ENCODE assay signal across 8 mouse cellular contexts in genomic region chr17:78592409-78592808, GRCm38 (mm10).
DNase-seq lines count a peak whose midpoint lies in the region; TF ChIP-seq lines count a peak whose summit lies in the region.
"Had no signal": no experiment of that assay in that cellular context is flagged by ENCODE, and none has a peak within 500 bp of the region (broad histone marks: within the 10 kb centered on the region; RNA-seq: fewer than 3 reads in every experiment).

No protein-coding gene starts in this region.

- H3K27ac ChIP-seq in CH12.LX (ENCODE audit: insufficient read depth, low read depth) = no peak overlapping the region
- H3K27ac ChIP-seq: limb, embryonic 15.5 days had no signal

- dilution Hi-C loops in CH12.LX (cut with MboI; ENCODE audit: extremely low pct_ligation_motif_present, extremely low pct_unique_long_range_greater_than_20kb, low sequenced_read_pairs) = no loop called here

- no peak overlapping the region for H3K4me2 ChIP-seq in CH12.LX (ENCODE audit: insufficient read depth, low read depth, poor library complexity, severe bottlenecking)
- H3K4me2 ChIP-seq: limb, embryonic 15.5 days had no signal

- no peak for TF ChIP-seq EP300 in CH12.LX (IDR thresholded peaks at IDR 0.05; ENCODE audit: low read length)

- TF ChIP-seq CTCF in CH12.LX (conservative IDR thresholded peaks at IDR 0.05 in 1 of 2, IDR thresholded peaks at IDR 0.05 in 1 of 2; ENCODE audit: low read depth in 2 of 2, low read length in 2 of 2) = peak; percentile 42 to 65; a peak in 3 of 4 replicates

- DNase-seq in kidney, postnatal 4 days = peak; percentile 70 to 72
- no peak for DNase-seq in kidney, adult 11 months
- DNase-seq in CH12.LX (ENCODE audit: extremely low read depth) (peak; percentile 54), MEL-GATA-1-ER (ENCODE audit: extremely low read depth, low read depth) (peak; percentile 63)
- peak; percentile 51 for DNase-seq in embryo, embryonic 9.5 days (ENCODE audit: extremely low spot score)
- DNase-seq in natural killer cell, adult 2 months (ENCODE audit: low spot score in 2 of 2) = peak; percentile 7 to 13
- no peak for DNase-seq in ovary, postnatal 10 days (ENCODE audit: low spot score)

- peaks cover 5% of the 10 kb centered on the region for H3K27me3 ChIP-seq in CH12.LX (replicated peaks)
- H3K27me3 ChIP-seq: limb, embryonic 15.5 days had no signal

- in situ Hi-C loops in CH12.LX (cut with MboI; ENCODE audit: low pct_ligation_motif_present, low pct_unique_long_range_greater_than_20kb, low sequenced_read_pairs) = no loop called here

- TF ChIP-seq RAD21 in CH12.LX (IDR thresholded peaks at IDR 0.05; ENCODE audit: low read depth, low read length) = no peak

- no peak for TF ChIP-seq POLR2A in CH12.LX (IDR thresholded peaks at IDR 0.05; ENCODE audit: low read depth, low read length)

- no peaks in the 10 kb centered on the region for H3K36me3 ChIP-seq in CH12.LX (replicated peaks in 1 of 2; ENCODE audit: control insufficient read depth in 1 of 2, insufficient read depth in 1 of 2, low read length in 1 of 2)
- H3K36me3 ChIP-seq: limb, embryonic 15.5 days had no signal

- no peak overlapping the region for H3K4me3 ChIP-seq in CH12.LX (replicated peaks in 1 of 3; ENCODE audit: low read depth in 2 of 3, low read length in 2 of 3, poor library complexity in 1 of 3)
- H3K4me3 ChIP-seq: limb, embryonic 15.5 days had no signal

- H3K4me1 ChIP-seq in CH12.LX (ENCODE audit: control insufficient read depth in 1 of 2, insufficient read depth in 2 of 2) = peaks cover 0 to 5% of the 10 kb centered on the region in 2 experiments; a peak in 3 of 4 replicates

- H3K9me3 ChIP-seq in CH12.LX (replicated peaks; ENCODE audit: low read length) = no peaks in the 10 kb centered on the region
- H3K9me3 ChIP-seq: limb, embryonic 15.5 days had no signal

- H3K79me2 ChIP-seq in CH12.LX (replicated peaks; ENCODE audit: control insufficient read depth, extremely low read depth, insufficient read depth, poor library complexity, severe bottlenecking) = no peaks in the 10 kb centered on the region

- no peak overlapping the region for H3K9ac ChIP-seq in CH12.LX (ENCODE audit: insufficient read depth, low read depth)
- H3K9ac ChIP-seq: limb, embryonic 15.5 days had no signal

TF ChIP-seq in CH12.LX, 34 proteins besides CTCF, POLR2A, EP300 and RAD21:
- no peak for TF ChIP-seq SIN3A (IDR thresholded peaks at IDR 0.05; ENCODE audit: low read length)
- TF ChIP-seq UBTF (IDR thresholded peaks at IDR 0.05; ENCODE audit: low read depth, low read length) = no peak

Comparison
In these comparisons a context has a peak if more than half of its experiments do, and no peak if none do; other contexts are left out.
1. DNase-seq: peak in kidney, postnatal 4 days (2 of 2), CH12.LX (single experiment), MEL-GATA-1-ER (single experiment), embryo, embryonic 9.5 days (single experiment) and natural killer cell, adult 2 months (2 of 2); none in kidney, adult 11 months (single experiment) and ovary, postnatal 10 days (single experiment).